Mouse (Mus musculus): ENCODE measurements around the gene Rad54l2.

DNA sequence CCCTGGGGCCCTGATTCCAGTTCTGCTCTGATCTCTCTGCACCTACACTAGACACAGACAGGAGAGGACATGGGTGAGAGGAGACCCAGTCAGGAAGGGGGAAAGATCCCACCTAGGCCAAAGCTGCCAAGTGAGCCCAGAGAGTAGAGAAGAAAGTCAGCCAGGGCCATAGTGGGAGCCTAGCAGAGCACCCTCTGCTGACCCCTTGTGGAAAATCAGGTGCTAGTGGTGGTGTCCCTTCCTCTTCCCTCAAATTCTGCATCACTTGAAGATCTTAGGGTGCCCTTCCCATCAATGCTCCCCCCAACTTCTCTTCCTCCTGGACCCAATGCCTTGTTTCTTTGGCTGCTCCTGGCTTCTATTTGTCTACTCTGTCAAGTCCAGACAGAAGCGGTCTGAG lies 136.3 kb downstream of the Rad54l2 start:
- TF ChIP-seq POLR2A (IDR thresholded peaks at IDR 0.05; ENCODE audit: borderline replicate concordance, insufficient read depth, low read length): no peak
- peak; percentile 29; the same call in 1 of the 2 replicates for TF ChIP-seq CTCF (IDR thresholded peaks at IDR 0.05; ENCODE audit: borderline replicate concordance, insufficient read depth, low read depth, low read length)
